Mouse (Mus musculus): ENCODE measurements around the gene Supt20. TPM values are rescaled to one million over a fixed set of nuclear protein-coding genes. Genes with fewer than 3 reads are reported as not detected.
"Not testable (repeated sequence)": the region's sequence is repeated elsewhere in the genome, so short reads cannot be mapped to it uniquely, and the experiment has no call there.

Supt20 gene
- total RNA-seq, 2 experiments from 2014 or later, result 30.3 to 52.3 TPM

GRCm38 (mm10) chr3:54689091-54689490 is 3.5 kb upstream of the Supt20 start:
- intact Hi-C loops (cut with DNase I), result loop anchor here (5.0 to 10.0 kb wide), 2 partner anchors 332 to 954 kb away; no protein-coding TSS in a partner anchor
- DNase-seq (ENCODE audit: low spot score in 2 of 2), result no peak

- intact Hi-C loops (cut with DNase I), result no loop called here
- DNase-seq (ENCODE audit: low spot score in 2 of 2), result no peak
Measured at GRCm38 (mm10) chr3:54693056-54693415, 429 bp downstream of the Supt20 start.

GRCm38 (mm10) chr3:54699759-54700301 is 7.2 kb downstream of the Supt20 start:
- intact Hi-C loops (cut with DNase I), result no loop called here
- no peak for DNase-seq (ENCODE audit: low spot score in 2 of 2)

- DNase-seq (ENCODE audit: low spot score in 2 of 2); intact Hi-C loops (cut with DNase I): not testable (repeated sequence)
Measured at GRCm38 (mm10) chr3:54704106-54704505, 11.5 kb downstream of the Supt20 start.

GRCm38 (mm10) chr3:54708972-54709371 is 16.4 kb downstream of the Supt20 start:
- intact Hi-C loops (cut with DNase I), result no loop called here
- DNase-seq (ENCODE audit: low spot score in 2 of 2), result no peak

GRCm38 (mm10) chr3:54714253-54714652 is 21.6 kb downstream of the Supt20 start, which contains the start of gene Gm21958:
Gene Gm21958 (minus strand): TSS chr3:54714353.
- intact Hi-C loops (cut with DNase I), result no loop called here
- DNase-seq (ENCODE audit: low spot score in 2 of 2), result no peak

GRCm38 (mm10) chr3:54715461-54715860 is 22.9 kb downstream of the Supt20 start:
- intact Hi-C loops (cut with DNase I), result no loop called here
- DNase-seq (ENCODE audit: low spot score in 2 of 2), result peak; percentile 41 to 45

- intact Hi-C loops (cut with DNase I), result no loop called here
Measured at GRCm38 (mm10) chr3:54717348-54717747, 24.7 kb downstream of the Supt20 start.

GRCm38 (mm10) chr3:54718947-54719346 is 26.3 kb downstream of the Supt20 start:
- intact Hi-C loops (cut with DNase I), result no loop called here
- no peak for DNase-seq (ENCODE audit: low spot score in 2 of 2)

More at GRCm38 (mm10) chr3:54717348-54717747, 24.7 kb downstream of the Supt20 start:
- DNase-seq (ENCODE audit: low spot score in 2 of 2), result no peak

- intact Hi-C loops (cut with DNase I), result no loop called here
- DNase-seq (ENCODE audit: low spot score in 2 of 2), result no peak
Measured at GRCm38 (mm10) chr3:54723741-54724500, 31.3 kb downstream of the Supt20 start.

GRCm38 (mm10) chr3:54725344-54725743 is 32.7 kb downstream of the Supt20 start:
- intact Hi-C loops (cut with DNase I), result no loop called here
- no peak for DNase-seq (ENCODE audit: low spot score in 2 of 2)

- intact Hi-C loops (cut with DNase I), result no loop called here
- no peak for DNase-seq (ENCODE audit: low spot score in 2 of 2)
Measured at GRCm38 (mm10) chr3:54727588-54727987, 35.0 kb downstream of the Supt20 start.

GRCm38 (mm10) chr3:54728100-54728499 is 35.5 kb downstream of the Supt20 start:
- no peak for DNase-seq (ENCODE audit: low spot score in 2 of 2)
- intact Hi-C loops (cut with DNase I), result no loop called here

GRCm38 (mm10) chr3:54731626-54732150 is 39.1 kb downstream of the Supt20 start:
- intact Hi-C loops (cut with DNase I), result no loop called here
- no peak for DNase-seq (ENCODE audit: low spot score in 2 of 2)

GRCm38 (mm10) chr3:54732371-54732770 is 39.8 kb downstream of the Supt20 start:
- intact Hi-C loops (cut with DNase I), result no loop called here
- DNase-seq (ENCODE audit: low spot score in 2 of 2), result no peak

GRCm38 (mm10) chr3:54734411-54735246 is 42.0 kb downstream of the Supt20 start:
- intact Hi-C loops (cut with DNase I), result loop anchor here (2.0 kb wide), 1 partner anchor 72 kb away; the partner anchor contains the start of gene Rfxap

GRCm38 (mm10) chr3:54735247-54736046 is 42.8 kb downstream of the Supt20 start, which contains the start of the genes Exosc8 and Alg5:
Gene Exosc8 (minus strand): TSS chr3:54735393.
Gene Alg5 (plus strand): TSS chr3:54735539.
- intact Hi-C loops (cut with DNase I), result loop anchor here (2.0 kb wide), 1 partner anchor 71 kb away; the partner anchor contains the start of gene Rfxap
- DNase-seq (ENCODE audit: low spot score in 2 of 2), result peak; percentile 90 to 94

More at GRCm38 (mm10) chr3:54734411-54735246, 42.0 kb downstream of the Supt20 start:
- DNase-seq (ENCODE audit: low spot score in 2 of 2), result peak; percentile 90 to 91

- peak in 1 of 2 experiments; percentile 22 for DNase-seq (ENCODE audit: low spot score in 2 of 2)
- intact Hi-C loops (cut with DNase I), result no loop called here
Measured at GRCm38 (mm10) chr3:54736101-54736927, 43.7 kb downstream of the Supt20 start.
